Mouse (Mus musculus) hindlimb bud, embryonic 11.5 days (tissue): ENCODE measurements around the gene Gm609.
"Not testable (repeated sequence)": the region's sequence is repeated elsewhere in the genome, so short reads cannot be mapped to it uniquely, and the experiment has no call there.

Source experiments
- DNase-seq: peaks from one replicate; pipeline ENCODE4 v3.0.0-alpha.2; 2012; ENCODE audit warnings: low read depth, low spot score; ENCODE audit errors: extremely low spot score

Gm609 gene

GRCm38 (mm10) chr16:45492927-45493326 lies at the start of gene Gm609:
TSS of gene Gm609 (minus strand) at chr16:45492969.
- no peak for DNase-seq

- DNase-seq, result no peak
These were observed 49.3 kb upstream of the Gm609 start for GRCm38 (mm10) chr16:45542108-45542507.

- DNase-seq, result not testable (repeated sequence)
These were observed 45.6 kb upstream of the Gm609 start for GRCm38 (mm10) chr16:45538342-45538741.

GRCm38 (mm10) chr16:45535009-45535408 lies 42.2 kb upstream of the Gm609 start, which contains the start of gene Slc9c1:
TSS of gene Slc9c1 (plus strand) at chr16:45535309.
- DNase-seq, result no peak

- DNase-seq, result no peak
These were observed 39.2 kb upstream of the Gm609 start, which contains the start of gene Gm17783 for GRCm38 (mm10) chr16:45531950-45532349. TSS of gene Gm17783 (minus strand) at chr16:45532050.

- no peak for DNase-seq
These were observed 32.8 kb upstream of the Gm609 start for GRCm38 (mm10) chr16:45525551-45525950.

GRCm38 (mm10) chr16:45495326-45495725 lies 2.6 kb upstream of the Gm609 start:
- DNase-seq, result no peak

GRCm38 (mm10) chr16:45476991-45477390 lies 15.8 kb downstream of the Gm609 start:
- no peak for DNase-seq

GRCm38 (mm10) chr16:45471836-45472235 lies 20.9 kb downstream of the Gm609 start:
- DNase-seq, result not testable (repeated sequence)

- DNase-seq, result no peak
These were observed 38.0 kb downstream of the Gm609 start for GRCm38 (mm10) chr16:45454762-45455161.

GRCm38 (mm10) chr16:45437230-45437739 lies 55.5 kb downstream of the Gm609 start:
- no peak for DNase-seq

GRCm38 (mm10) chr16:45435591-45435990 lies 57.2 kb downstream of the Gm609 start:
- DNase-seq, result no peak

- no peak for DNase-seq
These were observed 65.1 kb downstream of the Gm609 start for GRCm38 (mm10) chr16:45427651-45428050.

GRCm38 (mm10) chr16:45413497-45413896 lies 79.3 kb downstream of the Gm609 start:
- no peak for DNase-seq

GRCm38 (mm10) chr16:45409064-45409446 lies 83.7 kb downstream of the Gm609 start:
- DNase-seq, result not testable (repeated sequence)

- DNase-seq, result no peak
These were observed 84.2 kb downstream of the Gm609 start, which contains the start of gene Cd200 for GRCm38 (mm10) chr16:45408425-45409063. TSS of gene Cd200 (minus strand) at chr16:45409053.

GRCm38 (mm10) chr16:45407645-45408400 lies 84.9 kb downstream of the Gm609 start:
- no peak for DNase-seq

GRCm38 (mm10) chr16:45407091-45407490 lies 85.7 kb downstream of the Gm609 start:
- DNase-seq, result no peak

- DNase-seq, result no peak
These were observed 89.8 kb downstream of the Gm609 start for GRCm38 (mm10) chr16:45402951-45403350.

GRCm38 (mm10) chr16:45402036-45402435 lies 90.7 kb downstream of the Gm609 start:
- DNase-seq, result no peak

- DNase-seq, result no peak
These were observed 92.7 kb downstream of the Gm609 start for GRCm38 (mm10) chr16:45399947-45400555.

- no peak for DNase-seq
These were observed 93.4 kb downstream of the Gm609 start for GRCm38 (mm10) chr16:45399411-45399810.
